Mouse (Mus musculus) kidney, postnatal 10 days (tissue): ENCODE results near the gene Lin37.
A peak's percentile ranks its signal among the peaks of the same experiment; 100 is the strongest.

Experiments
- DNase-seq: peaks from one replicate; pipeline ENCODE4 v3.0.0; 2021; ENCODE audit warnings: mixed read lengths

The Lin37 gene

GRCm38 (mm10) chr7:30586455-30587020, 26.9 kb upstream of the Lin37 start:
- no peak for DNase-seq

- no peak for DNase-seq
Observed at GRCm38 (mm10) chr7:30585170-30585569, 25.5 kb upstream of the Lin37 start.

GRCm38 (mm10) chr7:30584339-30584738, 24.7 kb upstream of the Lin37 start:
- DNase-seq, result no peak

GRCm38 (mm10) chr7:30581547-30581946, 21.9 kb upstream of the Lin37 start:
- DNase-seq, result no peak

GRCm38 (mm10) chr7:30579950-30580349, 20.3 kb upstream of the Lin37 start:
- no peak for DNase-seq

GRCm38 (mm10) chr7:30572969-30573368, 13.3 kb upstream of the Lin37 start:
- peak; percentile 61 for DNase-seq

GRCm38 (mm10) chr7:30572389-30572788, 12.8 kb upstream of the Lin37 start:
- DNase-seq, result no peak

GRCm38 (mm10) chr7:30567555-30567954, 7.9 kb upstream of the Lin37 start:
- no peak for DNase-seq

- peak; percentile 65 for DNase-seq
Observed at GRCm38 (mm10) chr7:30566033-30566432, 6.4 kb upstream of the Lin37 start.

- no peak for DNase-seq
Observed at GRCm38 (mm10) chr7:30564970-30565571, 5.4 kb upstream of the Lin37 start, which contains the start of gene Igflr1. TSS of gene Igflr1 (plus strand) at chr7:30565427.

GRCm38 (mm10) chr7:30563906-30564280, 4.3 kb upstream of the Lin37 start:
- DNase-seq, result no peak

- peak; percentile 98 for DNase-seq
Observed at GRCm38 (mm10) chr7:30563117-30563905, 3.7 kb upstream of the Lin37 start, which contains the start of the genes U2af1l4, Gm49396 and Psenen. TSS of gene U2af1l4 (plus strand) at chr7:30563301. TSS of gene Gm49396 (plus strand) at chr7:30563344. TSS of gene Psenen (minus strand) at chr7:30563627.

GRCm38 (mm10) chr7:30562526-30563116, 3.0 kb upstream of the Lin37 start:
- DNase-seq, result peak; percentile 47

GRCm38 (mm10) chr7:30560296-30560695, 658 bp upstream of the Lin37 start:
- DNase-seq, result no peak

GRCm38 (mm10) chr7:30558656-30559442, 789 bp downstream of the Lin37 start:
- no peak for DNase-seq

GRCm38 (mm10) chr7:30557901-30558514, 1.6 kb downstream of the Lin37 start:
- no peak for DNase-seq

GRCm38 (mm10) chr7:30556894-30557536, 2.6 kb downstream of the Lin37 start:
- DNase-seq, result no peak

GRCm38 (mm10) chr7:30553810-30554584, 5.6 kb downstream of the Lin37 start:
- no peak for DNase-seq

GRCm38 (mm10) chr7:30553021-30553589, 6.5 kb downstream of the Lin37 start:
- peak; percentile 62 for DNase-seq
